Mouse (Mus musculus) bone marrow, adult 2 months (tissue): ENCODE results near the gene Chgb. TPM values are rescaled to one million over a fixed set of nuclear protein-coding genes. Genes with fewer than 3 reads are reported as not detected.

Experiments
- H3K27ac ChIP-seq: fragments of 200-500 bp; 2 replicates; pipeline ENCODE4 v1.5.1; 2012; ENCODE audit warnings: low read depth, mild to moderate bottlenecking, control low read depth, inconsistent platforms, low read length; ENCODE audit not compliant: control insufficient read depth, poor library complexity, insufficient read depth
- H3K4me1 ChIP-seq: fragments of 200-500 bp; 2 replicates; pipeline ENCODE4 v1.6.1; 2011; ENCODE audit warnings: low read length; ENCODE audit not compliant: control insufficient read depth, insufficient read depth
- H3K4me3 ChIP-seq: fragments of 200-500 bp; replicated peaks from 2 replicates; pipeline ENCODE3; 2011; ENCODE audit warnings: mild to moderate bottlenecking, low read depth, low read length, control low read depth; ENCODE audit not compliant: control insufficient read depth
- CTCF ChIP-seq: fragments of 200-500 bp; IDR thresholded peaks from 2 replicates; pipeline ENCODE4 v1.5.1; 2011; ENCODE audit warnings: low read length, control low read depth; ENCODE audit not compliant: control insufficient read depth, insufficient read depth
- POLR2A ChIP-seq: fragments of 200-500 bp; IDR thresholded peaks from 2 replicates; pipeline ENCODE4 v1.6.1; 2011; ENCODE audit warnings: low read depth, mild to moderate bottlenecking, control low read depth, low read length, borderline replicate concordance; ENCODE audit not compliant: control insufficient read depth
- WGBS: fragments of 180-500 bp; shearing (Covaris S2); methylation state at CpG from one replicate; pipeline ENCODE4 v1.1.7; 2018; 5-methylcytosine and 5-hydroxymethylcytosine counted together
- polyA plus RNA-seq: library from polyadenylated mRNA; stranded (reverse); fragments of >200 nt; gene quantifications from 2 replicates; pipeline ENCODE4 v1.2.4, GENCODE M21; 2011; ENCODE audit warnings: low replicate concordance; ENCODE audit not compliant: missing spikeins, insufficient read depth, insufficient read length

The Chgb gene
- polyA plus RNA-seq: 1.3 TPM in 1 of 2 replicates, not detected in the other

DNA sequence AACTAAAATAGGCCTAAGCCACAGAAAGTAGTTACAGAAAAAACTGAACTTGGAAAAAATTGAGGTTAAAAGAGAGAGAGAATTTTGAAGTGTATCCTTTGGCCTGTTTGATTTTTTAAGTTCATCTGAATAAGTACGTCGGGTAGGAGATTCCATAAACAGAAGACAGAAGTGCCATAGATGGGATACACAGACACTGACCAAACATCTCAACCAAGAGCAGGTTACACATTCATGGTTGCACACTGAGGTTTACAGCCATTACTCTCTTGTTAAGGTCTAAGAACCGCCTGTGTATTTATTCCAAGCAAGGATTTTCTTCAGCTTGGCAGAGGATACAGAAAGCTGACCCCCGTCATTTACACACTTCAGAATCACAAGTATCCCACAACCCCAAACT is at the start of gene Chgb:
Chgb (plus strand) TSS at position 301 of the 400 bp plus-strand sequence.
- 28% methylated on average over 4 of the region's 4 CpGs for WGBS
- H3K4me3 ChIP-seq: no peak within 1 kb of the TSS
- no peaks in the 10 kb centered on the region for H3K4me1 ChIP-seq
- no peak within 1 kb of the TSS; the same call in 1 of the 2 replicates for H3K27ac ChIP-seq
- TF ChIP-seq CTCF: no peak
- no peak for TF ChIP-seq POLR2A

DNA sequence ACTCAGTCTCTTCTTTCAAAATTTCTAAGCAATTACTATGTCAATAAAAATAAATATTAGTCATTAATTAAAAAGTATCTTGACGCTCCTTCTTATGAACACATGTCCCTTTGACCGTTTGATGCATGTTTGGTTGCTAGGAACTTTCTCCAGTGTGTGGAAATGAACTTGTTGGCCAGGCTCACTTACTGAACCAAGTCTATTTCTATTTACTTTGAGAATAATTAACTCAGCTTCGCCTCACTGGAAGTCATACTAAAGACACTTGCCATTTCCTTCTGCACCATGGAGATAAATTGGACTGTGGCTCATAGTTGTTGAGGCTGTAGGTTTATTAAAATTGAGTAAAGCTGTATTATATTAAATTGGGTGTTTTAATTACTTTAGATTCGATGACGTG is 48.1 kb upstream of the Chgb start:
- WGBS: 83% methylated on average over 5 of the region's 5 CpGs
- TF ChIP-seq CTCF (no peak), POLR2A (no peak)
- Histone ChIP-seq H3K27ac (no peak overlapping the region), H3K4me1 (no peaks in the 10 kb centered on the region; the same call in 1 of the 2 replicates), H3K4me3 (no peak overlapping the region)

DNA sequence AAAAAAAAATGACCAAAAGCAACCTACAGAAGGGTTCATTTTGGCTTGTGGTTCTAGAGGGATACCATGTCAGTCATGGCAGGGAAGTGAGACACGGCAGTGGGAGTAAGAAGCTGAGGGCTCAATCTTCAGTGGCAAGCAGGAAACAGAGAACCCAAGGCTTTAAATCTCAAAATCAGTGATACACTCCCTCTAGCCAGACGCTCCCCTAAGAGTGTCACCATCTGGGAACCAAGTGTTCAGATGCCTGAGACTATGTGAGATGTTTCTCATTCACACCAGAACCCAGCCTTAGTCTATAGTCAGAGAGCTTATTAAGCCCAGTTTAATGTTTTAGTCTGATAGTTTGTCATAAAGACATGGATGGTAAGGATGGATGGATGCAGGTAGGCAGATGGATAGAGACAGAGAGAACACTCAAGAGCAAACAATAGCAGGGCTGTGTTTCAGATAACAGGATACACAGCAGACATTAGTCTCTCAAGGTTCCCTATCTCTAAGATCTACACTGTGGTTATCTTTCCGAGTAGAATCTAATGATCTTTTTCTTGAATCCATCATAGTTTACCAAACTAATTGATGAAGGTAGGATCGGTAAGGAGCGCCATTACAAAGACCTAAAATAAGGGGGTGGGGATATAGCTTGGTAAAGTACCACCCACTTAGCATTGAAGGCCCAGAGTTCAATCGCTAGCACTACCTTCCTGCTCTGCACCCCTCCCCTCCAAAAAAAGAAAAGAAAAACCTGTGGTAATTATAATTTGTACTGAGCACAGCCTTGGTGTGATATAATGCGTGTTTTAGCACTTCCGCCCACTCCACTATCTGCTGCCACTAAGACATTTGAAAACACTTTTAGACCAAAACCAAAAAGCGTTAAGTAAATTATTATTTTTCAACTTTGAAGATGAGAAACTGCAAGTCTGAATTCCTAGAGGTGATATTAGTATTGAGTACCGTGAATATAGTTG is 47.2 kb upstream of the Chgb start:
- TF ChIP-seq POLR2A (no peak), CTCF (no peak)
- Histone ChIP-seq H3K4me1 (no peaks in the 10 kb centered on the region; the same call in 1 of the 2 replicates), H3K27ac (no peak overlapping the region), H3K4me3 (no peak overlapping the region)
- WGBS: 86% methylated on average over 10 of the region's 10 CpGs

DNA sequence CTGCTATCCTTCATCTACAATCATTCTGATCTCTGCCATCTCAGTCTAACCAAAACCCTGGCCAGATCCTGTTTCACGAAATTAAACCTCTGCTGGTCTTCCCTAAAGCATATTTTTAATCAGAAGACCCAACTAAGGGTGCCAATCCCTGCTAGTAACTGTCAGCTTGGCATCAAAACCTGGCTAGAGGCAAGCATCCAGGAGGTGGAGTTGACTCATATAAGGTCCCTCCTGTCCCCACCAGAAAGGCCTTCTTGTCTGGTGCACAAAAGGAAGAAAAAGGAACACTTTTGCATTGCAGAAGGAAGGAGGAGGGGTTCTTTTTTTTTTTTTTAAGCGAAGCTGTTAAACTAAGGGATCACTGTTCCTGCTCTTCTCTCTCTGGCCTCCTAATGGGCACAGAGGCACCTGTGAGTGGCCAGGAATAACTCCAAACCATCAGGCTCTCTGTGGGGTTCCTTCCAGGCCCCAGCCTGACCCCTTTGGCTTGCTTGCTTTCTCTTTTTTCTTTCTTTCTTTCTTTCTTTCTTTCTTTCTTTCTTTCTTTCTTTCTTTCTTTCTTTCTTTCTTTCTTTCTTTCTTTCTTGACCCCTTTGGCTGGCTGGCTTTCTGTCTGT is 42.2 kb upstream of the Chgb start:
- TF ChIP-seq POLR2A (no peak), CTCF (no peak)
- H3K4me1 ChIP-seq: no peaks in the 10 kb centered on the region
- no peak overlapping the region for H3K4me3 ChIP-seq
- H3K27ac ChIP-seq: no peak overlapping the region
- WGBS: 71% methylated on average over 2 of the region's 2 CpGs

DNA sequence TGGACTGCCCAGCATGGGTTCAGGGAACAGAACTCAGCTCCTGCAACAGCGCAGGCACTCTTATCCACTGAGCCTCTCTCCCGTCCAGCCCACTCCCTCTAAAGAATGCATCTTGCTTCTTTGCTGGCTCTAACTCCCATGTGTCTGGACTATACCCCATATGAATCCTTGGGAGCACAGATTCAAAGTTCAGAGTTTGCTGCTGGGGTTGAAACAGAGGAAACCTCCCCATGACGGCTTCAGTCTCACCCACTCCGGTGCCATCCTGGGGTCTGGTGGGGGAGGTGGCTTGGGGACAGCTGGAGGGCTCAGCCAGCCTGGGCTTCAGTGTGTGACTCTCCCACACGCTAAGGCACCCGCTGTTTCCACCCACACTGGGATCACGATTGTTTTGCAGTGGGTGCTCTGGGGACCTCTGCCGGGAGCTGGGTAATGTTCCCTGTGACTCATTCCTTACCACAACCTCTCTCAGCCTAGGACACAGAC is 39.2 kb upstream of the Chgb start:
- H3K4me3 ChIP-seq: no peak overlapping the region
- no peak for TF ChIP-seq POLR2A
- TF ChIP-seq CTCF: no peak
- H3K4me1 ChIP-seq: no peaks in the 10 kb centered on the region
- H3K27ac ChIP-seq: no peak overlapping the region
- 88% methylated on average over 8 of the region's 8 CpGs for WGBS

DNA sequence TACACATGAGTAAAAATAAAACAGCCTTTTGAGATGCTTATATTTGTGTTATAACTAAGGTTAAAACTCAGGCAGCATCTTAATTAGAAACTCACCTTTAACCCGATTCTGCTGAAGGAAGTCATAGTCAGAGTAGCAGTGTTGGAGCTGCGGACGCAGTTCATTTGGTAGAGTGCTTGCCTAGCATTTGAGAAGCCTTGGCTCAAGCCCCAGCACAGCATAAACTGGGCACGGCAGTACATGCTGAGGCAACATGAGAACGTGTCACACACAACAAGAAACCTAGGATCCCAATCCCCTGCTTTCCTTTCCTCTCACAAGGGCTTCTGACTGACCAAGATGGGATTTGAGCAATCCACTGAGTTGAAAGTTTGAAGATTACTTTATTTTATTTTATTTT is 36.2 kb upstream of the Chgb start:
- TF ChIP-seq CTCF (no peak), POLR2A (no peak)
- WGBS: 85% methylated on average over 5 of the region's 5 CpGs
- no peak overlapping the region for H3K27ac ChIP-seq
- H3K4me3 ChIP-seq: no peak overlapping the region
- no peaks in the 10 kb centered on the region for H3K4me1 ChIP-seq

DNA sequence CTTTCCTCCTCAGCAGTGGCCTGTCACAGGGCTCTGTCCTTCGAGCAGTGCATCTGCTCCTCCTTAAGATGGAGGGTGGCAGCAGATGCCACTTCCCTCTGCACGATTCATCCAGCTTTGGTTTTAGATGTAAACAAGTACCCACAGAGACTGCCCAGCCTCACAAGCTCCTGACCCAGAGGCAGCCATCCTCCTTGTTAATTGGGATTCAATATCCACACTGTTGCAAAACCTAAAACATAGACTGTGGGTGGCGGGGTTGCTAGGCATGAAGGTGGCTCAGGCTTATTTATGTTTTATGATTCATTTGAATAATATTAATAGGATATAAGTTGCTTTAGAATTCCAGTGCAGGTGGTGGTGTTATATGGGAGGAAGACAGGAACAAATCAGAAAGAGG is 35.0 kb upstream of the Chgb start:
- no peak for TF ChIP-seq CTCF
- TF ChIP-seq POLR2A: no peak
- Histone ChIP-seq H3K27ac (no peak overlapping the region), H3K4me1 (no peaks in the 10 kb centered on the region), H3K4me3 (no peak overlapping the region)
- WGBS: 69% methylated on average over 3 of the region's 3 CpGs

DNA sequence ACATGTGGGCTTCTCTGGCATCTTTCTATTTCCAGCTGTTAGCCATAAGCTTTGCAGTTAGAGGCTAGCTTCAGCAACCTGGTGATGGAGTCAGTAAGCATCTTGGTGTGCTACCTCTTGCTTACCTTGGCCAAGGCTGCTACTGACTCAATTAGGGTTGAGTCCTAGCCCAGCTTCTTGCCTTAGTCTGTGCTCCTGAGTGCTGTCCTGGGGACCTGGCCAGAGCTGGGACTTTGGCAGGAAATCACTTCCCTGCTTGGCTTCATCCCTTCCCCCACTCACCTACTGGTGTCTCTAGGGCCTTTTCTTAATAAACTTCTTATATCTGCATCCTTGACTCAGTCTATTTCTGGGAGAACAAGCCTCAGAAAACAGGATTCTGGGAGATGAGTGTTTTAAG is 30.4 kb upstream of the Chgb start:
- no peaks in the 10 kb centered on the region for H3K4me1 ChIP-seq
- H3K4me3 ChIP-seq: no peak overlapping the region
- H3K27ac ChIP-seq: no peak overlapping the region
- no peak for TF ChIP-seq CTCF
- no peak for TF ChIP-seq POLR2A
